Mouse (Mus musculus): ENCODE data around the gene Tas1r1.

Gene Tas1r1

DNA sequence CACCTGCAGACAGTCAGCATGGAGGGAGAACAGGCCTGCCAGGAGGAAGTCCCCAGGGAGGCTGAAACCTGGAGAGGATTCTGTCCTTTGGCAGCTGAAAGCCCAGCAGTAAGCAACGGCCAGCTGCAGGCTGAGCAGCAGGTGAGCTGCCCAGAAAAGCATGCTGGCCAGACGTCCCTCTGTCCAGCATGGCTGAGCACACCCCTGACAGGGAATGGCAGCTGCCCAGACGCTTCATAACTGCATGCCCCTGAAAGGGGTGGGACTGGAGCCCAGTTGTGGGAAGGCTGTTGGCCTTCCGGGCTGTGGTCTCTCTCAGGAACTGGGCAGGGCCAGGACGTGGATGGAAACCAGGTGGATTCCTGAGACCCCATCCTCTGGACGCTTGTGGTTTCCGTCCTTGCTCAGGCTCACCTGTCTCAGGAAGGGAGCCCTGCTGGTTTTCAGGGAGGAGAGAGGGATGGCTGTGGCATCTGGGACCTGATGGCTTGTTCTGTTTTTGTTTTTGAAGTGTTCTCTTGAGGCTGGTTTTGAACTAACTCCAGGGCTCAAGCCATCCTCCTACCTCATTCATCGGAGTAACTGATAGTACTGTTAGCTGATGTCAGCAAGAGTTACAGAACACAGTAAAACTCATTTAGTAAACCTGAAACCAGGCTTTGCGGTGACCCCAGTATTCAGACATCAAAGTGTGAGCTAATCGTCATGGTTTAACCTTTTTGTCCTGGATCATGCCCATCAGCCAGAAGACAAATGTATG, at the start of gene Tas1r1:
TSS of gene Tas1r1 (minus strand) at position 344 of the 760 bp plus-strand sequence.
- peak; percentile 58 for DNase-seq (ENCODE audit: low read depth, low spot score)

DNA sequence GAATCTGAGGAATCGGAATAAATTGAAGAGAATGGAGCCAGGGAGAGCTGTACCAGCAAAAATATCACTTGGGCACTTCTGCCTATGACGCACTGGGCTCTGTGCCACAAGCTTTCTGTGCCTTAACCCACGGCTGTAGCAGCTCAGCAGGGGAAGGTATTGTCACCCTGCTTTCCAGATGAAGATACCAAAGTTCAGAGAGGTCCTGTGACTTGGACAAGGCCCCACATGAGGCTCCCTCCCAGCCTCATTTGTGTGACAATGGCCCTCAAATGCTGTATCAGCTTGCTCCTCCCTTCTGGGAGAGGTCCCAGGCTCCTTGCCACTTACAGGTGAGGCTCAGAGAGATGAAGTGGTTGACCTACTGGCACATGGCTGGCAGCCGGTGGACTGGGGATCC, 49.8 kb upstream of the Tas1r1 start:
- DNase-seq (ENCODE audit: low read depth, low spot score), result no peak

DNA sequence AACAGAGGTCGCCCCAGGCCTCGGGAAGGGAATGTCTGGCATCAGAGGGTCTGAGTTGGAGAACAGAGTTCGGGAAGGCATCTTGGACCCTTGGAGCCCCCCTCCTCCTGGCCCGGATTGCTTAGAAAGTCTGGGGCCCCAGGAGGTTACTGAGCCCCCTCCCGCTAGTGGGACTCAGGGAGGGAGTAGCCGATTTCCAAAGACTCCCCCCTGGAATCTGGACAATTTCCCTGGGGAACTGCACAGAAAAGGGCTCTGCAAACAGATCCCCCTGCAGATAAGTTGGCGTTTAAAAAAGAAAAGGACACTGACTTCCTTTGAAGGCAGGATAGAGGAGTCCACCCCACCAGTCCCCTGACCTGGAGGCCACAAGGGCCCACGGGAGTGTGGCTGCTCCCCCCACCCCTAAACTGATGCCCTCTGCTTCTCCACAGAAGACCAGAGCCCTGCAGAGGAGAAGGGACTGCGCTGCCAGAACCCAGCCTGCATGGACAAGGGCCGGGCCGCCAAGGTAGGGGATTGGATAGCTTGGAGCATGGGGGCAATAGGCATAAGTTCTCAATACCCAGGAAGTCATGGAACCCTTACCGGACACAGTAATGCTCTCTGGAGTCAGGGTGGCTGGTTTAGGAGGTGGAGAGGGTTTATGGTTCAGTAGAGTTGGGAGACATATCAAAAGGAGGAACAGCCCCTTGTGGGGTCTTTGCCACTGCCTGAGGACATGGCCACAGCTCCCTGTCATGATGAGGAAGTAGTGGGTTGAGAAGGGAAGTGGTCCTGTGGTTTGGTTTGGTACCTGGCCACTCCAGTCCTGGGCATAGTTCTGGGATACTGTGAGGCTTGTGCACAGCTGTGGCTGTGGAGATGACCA, 49.1 kb upstream of the Tas1r1 start:
- no peak for DNase-seq (ENCODE audit: low read depth, low spot score)

DNA sequence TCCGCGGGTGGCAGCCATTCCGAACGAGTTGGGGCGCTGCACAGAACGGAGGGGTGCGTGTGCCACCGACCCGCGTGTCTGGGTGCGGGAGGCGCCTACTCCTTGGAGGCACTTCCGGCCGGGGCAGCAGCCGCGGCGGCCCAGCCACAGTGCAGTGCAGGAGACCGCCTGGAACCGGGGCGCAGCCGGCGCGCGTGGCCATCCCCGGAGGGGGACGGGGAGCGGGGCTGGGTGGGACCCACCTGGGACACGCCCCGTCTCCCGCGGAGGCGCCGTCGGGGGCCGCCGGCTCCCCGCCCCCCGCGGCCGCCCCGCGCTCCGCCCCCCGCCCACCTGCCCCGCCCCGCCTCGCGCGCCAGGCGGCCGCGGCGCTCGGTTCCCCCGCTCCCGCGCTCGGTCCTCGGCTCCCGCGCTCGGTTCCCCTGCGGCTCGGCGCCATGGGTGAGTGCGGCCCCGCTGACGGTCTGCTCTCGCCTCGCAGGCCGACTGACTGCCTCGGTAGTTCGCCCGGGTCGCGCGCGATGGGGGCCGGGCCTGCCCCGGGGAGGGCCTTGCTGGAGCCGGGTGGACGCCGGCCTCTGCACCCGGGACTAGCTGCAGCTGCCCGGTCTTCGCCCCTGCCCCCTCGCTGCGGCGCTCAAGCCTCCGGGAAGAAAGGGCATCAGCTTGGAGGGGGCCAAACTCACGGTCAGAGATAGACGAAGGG, 48.3 kb upstream of the Tas1r1 start:
- DNase-seq (ENCODE audit: low read depth, low spot score), result peak; percentile 78

DNA sequence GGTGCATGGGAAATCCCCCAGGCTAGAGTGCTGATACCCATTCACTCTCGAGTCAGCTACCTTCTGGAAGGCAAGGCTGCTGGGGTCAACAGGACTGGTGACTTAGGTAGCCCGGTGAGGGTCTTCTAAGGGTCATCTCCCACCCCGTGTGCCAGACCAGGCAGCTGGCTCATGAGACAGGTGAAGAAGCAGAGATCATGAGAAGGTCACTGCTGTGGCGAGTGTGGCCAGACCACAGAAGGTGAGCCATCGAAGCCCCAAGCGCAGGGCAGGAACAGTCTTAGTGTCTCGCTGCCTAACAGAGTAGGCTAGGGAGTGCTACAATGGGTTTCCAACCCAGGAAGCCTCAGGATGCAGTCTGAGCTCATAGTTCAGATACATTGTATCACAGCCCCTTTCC, 46.2 kb upstream of the Tas1r1 start:
- no peak for DNase-seq (ENCODE audit: low read depth, low spot score)

DNA sequence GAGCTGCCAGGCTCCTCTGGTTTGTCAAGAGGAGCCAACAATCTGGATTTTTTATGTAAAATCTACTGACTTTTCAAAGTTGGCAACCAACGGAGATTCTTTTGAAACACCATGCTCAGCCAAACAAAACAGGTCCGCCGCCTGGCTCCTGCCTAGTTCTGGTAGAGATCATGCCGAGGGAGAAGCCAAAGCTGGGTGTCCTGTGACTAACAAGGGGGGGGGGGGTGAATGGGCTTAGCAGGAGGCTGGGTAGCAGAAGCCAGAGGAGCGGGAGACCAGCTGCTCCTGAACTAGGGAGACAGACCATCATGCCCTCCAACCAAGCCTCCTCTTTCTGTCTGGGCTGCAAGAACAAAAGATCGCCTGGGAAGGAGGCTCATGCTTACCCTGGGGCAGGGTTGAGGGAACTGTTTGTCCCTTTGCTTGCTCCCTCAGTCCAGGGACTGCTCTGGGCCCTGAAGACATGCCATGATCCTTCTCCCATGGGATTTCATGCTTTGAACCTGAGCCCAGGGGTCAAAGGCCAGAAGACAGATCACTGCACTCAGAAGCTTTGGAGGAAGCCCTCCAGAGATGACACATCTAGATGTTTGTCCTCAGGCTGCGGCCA, 45.3 kb upstream of the Tas1r1 start:
- DNase-seq (ENCODE audit: low read depth, low spot score), result no peak

DNA sequence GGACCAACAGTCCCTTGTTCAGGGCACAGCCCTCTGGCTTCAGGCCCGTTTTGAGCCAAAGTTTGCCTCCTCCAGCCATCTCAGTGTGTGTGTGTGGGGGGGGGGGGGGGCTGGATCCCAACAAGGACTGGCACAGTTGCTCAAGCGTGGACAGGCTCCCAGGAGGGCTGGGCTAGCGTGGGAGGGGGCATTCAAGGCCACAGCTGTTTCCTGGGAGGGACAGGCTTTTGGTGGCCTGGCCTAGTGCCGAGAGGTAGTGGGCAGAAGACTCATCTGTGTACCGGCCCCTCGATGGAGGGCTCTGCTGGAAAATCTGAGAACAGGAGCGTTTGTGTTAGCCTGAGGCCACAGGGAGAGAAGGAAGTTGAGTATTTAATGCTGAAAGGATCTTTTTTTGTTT, 41.6 kb upstream of the Tas1r1 start:
- DNase-seq (ENCODE audit: low read depth, low spot score), result no peak

DNA sequence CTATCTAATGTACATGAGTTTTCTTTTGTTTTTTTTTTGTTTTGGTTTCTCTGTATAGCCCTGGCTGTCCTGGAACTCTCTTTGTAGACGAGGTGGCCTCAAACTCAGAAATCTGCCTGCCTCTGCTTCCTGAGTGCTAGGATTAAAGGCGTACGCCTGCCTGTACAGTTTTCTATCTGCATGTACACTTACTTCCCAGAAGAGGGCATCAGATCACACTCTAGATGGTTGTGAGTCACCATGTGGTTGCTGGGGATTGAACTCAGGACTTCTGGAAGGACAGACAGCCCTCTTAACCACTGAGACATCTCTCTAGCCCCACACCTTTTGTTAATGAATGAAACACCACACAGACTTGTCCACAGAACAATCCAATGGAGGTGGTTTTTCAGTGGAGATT, 40.9 kb upstream of the Tas1r1 start:
- DNase-seq (ENCODE audit: low read depth, low spot score), result no peak

DNA sequence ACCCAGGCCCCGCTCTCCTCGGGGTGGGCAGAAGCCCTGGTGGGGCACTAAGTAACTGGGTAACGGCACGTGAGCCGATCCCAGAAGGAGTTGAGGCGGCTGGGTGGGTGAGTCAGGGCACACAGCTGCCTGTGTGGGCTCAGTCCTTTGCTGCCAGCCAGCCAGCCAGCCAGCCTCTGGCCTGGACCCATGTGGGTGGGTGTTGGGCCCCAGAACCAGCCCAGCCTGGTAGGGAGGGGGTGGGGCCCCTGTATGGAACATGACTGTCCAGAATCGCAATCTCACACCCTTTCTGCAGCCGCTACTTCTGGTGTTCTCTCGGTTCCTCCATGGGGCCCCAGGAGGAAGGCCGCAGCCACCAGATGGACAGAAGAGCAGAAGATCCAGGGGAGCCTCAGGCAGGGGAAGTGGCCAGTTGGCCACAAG, 39.8 kb upstream of the Tas1r1 start:
- no peak for DNase-seq (ENCODE audit: low read depth, low spot score)

DNA sequence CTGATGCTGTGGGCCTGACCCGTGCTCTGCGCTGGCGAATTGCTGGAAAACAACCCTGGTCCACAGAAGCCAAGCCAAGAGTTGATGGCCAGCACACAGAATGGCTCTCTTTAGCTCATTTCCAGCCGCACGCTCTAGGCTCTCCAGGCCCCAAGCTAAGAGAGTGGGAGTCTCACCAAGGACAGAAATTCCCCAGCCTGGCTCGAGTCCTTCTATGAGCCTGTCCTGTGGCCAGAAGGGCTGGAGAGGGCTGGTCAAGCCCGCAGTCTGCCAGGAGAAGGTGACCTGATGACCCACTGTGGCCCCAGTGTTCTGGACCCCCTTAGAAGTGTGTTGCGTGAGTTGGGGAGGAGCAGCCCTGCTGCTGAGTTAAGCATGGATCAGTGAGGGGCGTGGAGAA, 38.8 kb upstream of the Tas1r1 start:
- DNase-seq (ENCODE audit: low read depth, low spot score), result no peak

DNA sequence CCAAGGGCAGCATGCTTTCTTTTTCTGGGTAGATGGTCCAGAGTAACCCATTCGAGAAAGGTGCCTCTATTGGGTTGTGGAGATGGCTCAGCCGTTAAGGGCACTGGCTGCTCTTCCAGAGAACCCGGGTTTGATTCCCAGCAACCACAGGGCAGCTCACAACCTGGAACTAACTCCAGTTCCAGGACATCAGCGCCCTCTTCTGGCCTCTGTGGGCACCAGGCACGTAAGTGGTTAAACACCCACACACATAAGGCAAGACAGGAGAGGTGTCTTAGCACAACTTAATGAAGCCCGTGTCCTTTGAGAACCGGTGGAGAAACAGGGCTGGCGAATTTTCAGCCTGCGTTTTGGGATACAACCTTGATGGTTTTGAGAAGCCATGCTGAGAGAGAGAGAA, 36.2 kb upstream of the Tas1r1 start:
- DNase-seq (ENCODE audit: low read depth, low spot score), result no peak

DNA sequence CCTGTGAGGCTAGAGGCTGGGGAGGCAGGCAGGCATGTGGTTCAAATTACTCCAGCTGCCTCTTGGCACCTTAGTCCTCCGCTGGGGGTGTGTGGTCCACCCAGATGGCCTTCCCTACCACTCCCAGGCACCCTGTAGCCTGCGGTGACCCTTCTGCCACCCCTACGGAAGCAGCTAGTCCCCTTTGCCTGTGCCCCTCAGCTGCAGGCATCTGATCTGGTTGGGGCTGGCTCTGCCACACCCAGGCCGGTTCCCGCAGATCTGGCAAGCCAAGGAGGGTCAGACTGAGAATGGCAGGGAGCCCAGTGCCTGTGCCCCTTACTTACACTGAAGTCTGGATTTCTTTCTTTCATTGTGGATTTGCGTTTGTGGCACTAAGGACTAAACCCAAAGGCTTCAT, 35.3 kb upstream of the Tas1r1 start:
- no peak for DNase-seq (ENCODE audit: low read depth, low spot score)

DNA sequence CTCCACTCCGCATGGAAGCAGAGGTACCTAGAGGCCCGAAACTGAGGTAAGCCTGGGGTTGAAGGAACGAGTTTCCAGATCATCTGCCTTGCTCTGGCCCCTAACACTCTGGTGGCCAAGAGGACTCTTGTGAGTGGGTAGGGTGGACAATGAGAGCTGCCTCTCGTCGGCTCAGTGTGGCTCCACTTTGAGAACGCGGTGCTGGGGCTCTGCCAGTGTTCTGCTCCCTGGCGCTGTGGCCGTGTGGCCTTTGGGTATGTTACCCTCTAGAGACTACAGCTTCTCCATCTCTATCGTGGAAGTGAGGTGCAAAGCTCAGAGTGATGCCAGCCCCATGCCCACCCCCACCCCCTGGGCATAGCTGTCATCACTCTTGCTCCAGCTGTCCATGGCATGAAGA, 34.3 kb upstream of the Tas1r1 start:
- DNase-seq (ENCODE audit: low read depth, low spot score), result no peak

DNA sequence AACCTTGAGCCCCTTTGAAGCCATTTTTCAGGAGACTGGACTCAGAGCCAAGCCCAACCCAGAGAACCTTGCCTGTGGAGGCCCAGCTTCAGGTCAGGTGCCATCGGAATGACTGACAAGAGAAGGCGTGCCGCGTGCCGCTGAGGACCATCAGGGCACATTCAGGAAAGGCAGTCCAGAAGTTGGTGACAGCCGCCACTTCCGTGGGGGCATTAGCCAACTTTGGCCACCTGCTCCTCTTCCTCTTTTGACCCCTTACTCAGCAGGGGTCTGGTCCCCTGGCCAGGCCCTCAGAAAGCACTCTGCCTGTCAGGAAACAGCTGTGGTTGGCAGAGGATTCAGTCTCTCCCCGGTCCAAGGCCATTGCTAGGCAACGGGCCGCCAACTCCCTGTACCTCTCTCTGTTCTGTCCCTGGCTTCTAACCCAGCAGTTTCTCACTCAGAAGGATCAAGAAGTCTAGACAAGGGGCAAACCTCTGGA, 33.8 kb upstream of the Tas1r1 start, which contains the start of gene Plekhg5:
TSS of gene Plekhg5 (plus strand) at position 378 of the 481 bp plus-strand sequence.
- DNase-seq (ENCODE audit: low read depth, low spot score), result no peak

DNA sequence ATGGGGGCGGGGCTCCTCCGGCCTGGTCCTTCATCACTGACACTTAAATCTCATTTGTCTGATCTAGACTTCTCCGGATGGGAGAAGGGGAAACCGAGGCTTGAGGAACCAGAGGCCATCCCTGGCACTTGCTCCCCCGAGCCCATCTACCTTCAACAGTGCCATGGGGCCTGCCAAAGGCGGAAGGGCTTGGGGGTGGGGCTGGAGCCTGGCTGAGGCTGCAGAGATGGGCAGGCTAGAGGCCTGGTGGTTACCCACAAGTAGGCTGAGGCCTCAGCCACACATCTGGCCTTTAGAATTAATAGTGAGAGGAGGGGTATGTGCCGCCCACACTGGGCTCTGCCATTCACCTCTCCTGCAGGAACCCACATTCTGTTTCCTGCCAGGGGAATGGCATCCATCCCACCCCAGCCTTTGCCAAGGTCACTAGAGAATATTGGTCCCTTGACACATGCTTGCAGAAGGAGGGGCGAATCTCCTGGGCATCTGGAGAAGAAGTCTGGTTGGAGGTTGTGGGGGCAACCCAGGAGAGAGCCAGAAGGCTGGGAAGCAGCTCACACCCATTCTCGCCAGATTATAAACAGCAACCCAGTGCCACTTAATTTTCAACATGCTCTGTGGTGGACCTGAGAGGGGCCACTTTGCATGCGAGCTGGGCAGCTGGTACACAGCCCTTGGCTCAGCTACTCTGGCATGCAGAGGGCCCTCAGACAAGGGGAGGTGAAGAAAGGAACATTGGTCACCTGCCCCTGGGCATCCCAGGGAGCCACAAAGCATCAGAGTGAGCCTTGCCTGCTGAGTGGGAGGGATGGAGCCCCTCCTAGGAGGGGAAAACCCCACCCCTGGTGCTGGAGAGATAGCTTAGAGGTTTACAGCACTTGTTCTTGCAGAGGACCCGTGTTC, 32.4 kb upstream of the Tas1r1 start:
- DNase-seq (ENCODE audit: low read depth, low spot score), result no peak

DNA sequence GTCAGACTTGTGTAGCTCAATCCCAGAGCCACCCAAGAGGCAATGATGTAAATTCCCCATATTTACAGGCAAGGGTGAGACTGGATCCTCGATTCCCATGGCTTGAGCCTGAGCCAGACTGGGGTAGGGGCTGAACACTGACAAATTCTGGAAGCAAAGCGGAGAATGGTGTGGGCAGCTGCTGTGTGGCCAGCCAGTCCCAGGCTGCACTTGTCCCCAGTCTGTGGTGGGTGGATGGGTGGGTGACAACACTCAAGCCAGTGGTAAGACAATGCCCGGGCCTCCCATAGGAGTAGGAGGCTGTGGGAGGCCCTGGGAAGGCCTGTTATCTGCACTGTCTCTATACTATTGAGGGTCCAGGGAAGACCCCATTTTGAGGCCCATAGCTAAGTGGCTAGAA, 30.9 kb upstream of the Tas1r1 start:
- DNase-seq (ENCODE audit: low read depth, low spot score), result no peak

DNA sequence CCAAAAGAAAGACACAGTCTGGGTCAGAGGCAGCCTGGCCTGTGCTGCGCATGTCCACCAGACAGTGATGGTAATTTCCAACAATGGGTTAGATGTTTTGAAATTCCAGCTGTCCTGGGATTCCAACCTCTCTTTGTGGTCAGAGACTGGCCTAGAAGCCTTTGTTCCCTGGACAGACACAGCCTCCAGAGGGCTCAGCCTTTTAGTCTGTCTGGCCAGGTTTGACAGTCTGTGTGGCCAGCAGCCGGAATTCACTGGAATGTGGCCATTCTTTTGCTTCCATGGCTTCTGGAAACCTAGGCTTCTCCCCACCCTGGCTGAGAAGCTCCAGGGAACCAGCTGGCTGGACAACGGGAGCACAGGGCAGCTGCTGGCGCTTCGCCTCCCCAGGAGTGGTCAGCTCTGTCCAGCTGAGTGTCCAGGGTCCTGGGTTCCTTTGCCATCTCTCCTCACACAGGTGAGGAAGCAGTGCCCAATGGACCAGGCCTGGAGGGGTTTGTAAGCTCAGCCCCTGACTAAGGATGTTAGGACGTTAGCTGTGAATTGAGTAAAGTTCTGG, 29.9 kb upstream of the Tas1r1 start:
- no peak for DNase-seq (ENCODE audit: low read depth, low spot score)

DNA sequence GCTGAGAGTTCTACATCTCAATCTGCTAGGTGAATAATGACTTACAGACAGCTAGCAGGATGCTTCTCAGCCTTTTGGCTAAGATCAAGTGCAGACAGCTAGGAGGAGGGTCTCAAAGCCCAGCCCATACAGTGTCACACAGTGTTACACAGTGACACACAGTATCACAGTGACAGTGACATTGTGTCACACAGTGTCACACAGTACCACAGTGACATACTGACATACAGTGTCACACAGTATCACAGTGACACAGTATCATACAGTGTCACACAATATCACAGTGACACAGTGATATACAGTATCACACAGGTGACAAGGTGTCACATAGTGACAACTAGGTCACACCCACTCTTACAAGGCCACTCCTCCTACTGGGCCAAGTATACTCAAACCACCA, 28.9 kb upstream of the Tas1r1 start:
- DNase-seq (ENCODE audit: low read depth, low spot score), result no peak

DNA sequence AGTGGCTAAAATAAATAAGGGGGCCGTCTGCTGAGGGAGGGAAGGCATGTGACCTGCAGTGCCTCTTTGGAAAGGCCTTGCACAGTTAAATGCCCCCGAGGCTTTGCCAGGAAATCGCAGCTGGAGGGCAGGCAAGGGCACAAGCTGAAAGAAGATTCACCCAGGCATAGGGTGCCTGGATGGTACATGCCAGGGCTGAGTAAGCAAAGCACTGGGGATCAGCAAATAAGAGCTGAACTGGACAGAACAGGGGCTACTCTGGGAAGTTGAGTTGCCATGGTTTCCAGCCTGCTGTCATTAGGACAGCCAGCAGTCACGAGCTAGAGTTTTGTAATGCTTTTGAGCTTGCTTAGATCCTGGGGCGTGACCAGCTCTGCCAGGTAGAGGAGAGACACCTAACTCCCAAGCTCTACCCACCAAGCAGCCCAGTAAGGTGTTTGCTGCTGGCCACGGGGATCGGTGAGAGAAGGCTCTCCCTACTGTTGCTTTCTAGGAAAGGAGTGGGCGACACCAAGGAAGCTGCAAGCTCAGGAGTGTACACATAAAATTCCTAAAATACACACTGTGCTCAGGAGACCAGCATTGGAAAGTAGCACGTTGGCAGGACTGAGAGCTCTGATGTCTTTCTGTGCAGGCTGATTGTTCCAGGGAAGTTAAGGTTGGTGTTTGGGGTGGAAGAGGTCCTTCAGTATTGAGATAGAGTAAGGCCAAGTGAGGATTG, 24.2 kb upstream of the Tas1r1 start:
- DNase-seq (ENCODE audit: low read depth, low spot score), result no peak

DNA sequence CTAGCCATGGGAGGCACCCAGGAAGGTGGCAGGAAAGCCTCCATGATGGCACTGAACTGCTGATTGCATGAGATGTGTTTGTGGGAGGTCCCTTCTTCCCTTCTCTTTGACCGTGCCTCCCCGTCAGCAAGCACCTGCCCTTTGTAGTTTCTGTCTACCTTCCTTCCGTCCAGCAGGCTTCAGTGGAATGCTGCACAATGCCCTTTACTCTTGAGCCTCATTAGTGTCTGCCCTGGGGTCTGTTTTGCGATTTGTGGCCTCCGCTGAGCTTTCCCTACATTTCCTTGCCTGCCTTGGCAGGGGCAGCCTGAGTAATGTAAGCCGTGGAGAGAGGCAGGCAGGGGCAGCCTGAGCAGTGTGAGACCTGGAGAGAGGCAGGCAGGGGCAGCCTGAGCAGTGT, 6.2 kb upstream of the Tas1r1 start:
- no peak for DNase-seq (ENCODE audit: low read depth, low spot score)
